Mouse (Mus musculus): ENCODE measurements around the gene Upk1a.

Gene Upk1a

DNA sequence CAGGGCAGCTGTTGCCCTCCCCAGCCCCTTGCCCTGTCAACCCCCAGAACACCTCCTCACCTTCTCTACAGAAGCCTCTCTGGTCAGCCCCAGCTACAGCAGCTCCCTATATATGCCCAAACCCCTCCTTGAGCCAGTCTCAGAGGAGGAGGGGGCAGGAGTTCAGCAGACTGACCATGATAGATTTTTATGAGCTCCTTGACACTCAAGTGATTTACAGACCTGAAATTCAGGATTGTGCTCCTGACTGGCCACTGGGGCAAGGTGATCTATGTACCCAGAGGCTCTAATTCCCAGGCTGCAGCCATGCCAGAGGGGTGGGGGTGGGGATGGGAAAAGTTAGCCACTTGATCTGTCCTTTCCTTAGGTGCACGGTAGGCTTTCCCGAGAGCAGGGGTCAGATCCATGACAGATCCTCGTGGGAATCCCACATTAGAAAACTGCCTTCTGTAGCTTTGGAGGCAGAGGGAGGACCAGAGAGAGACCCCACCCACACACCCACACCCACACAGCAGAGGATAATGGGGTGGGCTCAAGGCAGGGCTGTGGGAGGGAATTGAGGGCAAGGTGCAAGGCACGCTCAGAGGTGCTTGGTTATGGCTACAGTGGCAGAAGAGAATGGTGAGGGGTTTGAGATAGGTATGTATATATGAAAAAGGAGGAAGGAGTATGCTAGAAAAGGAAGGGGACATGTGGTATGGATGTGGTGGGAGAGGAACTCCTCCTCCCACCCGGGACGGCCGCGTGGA lies at the start of gene Upk1a:
TSS of gene Upk1a (minus strand) at position 194 of the 749 bp plus-strand sequence.
- no peak for DNase-seq (ENCODE audit: low spot score in 2 of 2)

DNA sequence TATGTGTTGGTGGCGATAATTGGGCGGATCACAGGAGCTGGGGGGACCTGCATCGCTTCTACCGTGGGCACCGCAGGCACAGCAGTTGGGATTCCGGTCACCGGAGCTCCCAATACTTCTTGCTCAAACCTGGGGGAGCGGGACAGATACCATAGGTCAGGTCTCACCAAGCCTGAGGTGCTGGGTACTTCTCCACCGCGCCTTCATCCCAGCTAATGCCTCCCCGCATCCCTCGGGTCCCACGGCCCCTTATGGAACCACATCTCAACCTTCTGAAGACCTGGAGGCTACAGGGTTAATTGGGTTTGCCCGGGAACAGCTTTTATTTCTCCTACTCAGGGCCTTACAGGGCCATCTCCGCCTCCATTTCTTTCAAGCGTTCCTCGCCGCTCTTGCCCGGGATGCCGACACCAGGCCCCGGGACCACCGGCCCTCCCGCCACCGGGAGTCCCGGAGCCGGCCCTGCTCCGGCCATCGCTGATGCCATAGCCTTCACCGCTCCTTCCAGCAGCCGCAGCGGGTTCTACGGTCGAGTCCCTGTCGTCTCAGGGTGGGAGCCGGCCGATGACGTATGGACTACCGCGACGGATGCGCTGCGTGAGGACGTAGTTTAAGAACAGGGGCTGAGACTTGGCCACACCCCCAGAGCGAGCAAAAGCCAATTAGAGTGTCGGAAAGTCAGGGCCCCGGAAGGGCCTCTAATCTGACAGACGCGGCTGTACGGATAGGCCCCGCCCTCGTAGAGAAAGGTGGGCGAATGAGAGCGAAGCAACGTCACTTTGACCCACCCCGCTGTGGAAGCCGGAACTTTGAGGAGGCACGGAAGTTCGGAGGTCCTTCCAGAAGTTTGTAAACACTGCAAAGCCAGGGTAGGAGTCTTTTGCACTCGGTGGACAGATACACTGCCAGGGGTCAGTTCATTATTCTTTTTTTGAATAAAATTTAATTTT lies 37.2 kb upstream of the Upk1a start, which contains the start of gene Rbm42:
TSS of gene Rbm42 (minus strand) at position 727 of the 950 bp plus-strand sequence.
- DNase-seq (ENCODE audit: low spot score in 2 of 2): peak; percentile 85 to 95

DNA sequence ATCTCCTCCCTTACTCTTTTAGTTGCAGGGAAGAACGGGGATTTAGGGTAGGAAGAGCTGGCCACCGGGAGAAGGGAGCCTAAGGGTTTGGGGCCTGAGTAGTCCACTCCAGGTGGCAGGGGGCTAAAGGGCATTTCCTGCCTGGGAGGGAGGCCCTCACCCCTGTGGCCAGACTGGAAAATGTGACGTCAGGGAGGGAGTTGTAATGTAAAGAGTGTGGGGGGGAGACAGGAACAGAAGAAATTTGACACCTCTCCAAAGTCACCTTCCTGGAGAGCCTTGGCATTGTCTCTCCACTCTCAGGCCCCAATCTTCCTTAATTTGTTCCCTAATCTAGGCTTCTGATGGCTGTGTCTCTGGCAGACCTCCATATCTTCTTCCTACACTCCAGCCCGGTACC lies 26.4 kb upstream of the Upk1a start:
- no peak for DNase-seq (ENCODE audit: low spot score in 2 of 2)

DNA sequence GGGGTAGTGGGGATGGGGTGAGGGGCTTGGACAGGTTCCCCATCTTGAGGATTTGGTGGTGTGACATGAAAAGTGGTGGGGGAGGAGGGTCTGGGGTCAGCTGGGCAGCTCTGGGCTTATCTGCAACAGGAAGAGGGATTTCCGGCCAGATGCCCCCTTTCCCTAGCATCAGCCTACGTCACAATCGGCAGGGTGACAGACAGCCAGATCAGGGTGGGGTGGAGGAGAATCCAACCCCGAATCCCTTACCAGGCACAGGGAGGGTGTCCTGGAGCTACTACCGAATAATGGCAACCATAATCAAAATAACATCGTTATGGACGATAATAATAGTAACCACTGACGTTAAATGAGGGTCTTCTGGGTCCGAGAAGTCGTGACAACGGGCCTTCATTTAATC lies 23.7 kb upstream of the Upk1a start:
- no peak for DNase-seq (ENCODE audit: low spot score in 2 of 2)

DNA sequence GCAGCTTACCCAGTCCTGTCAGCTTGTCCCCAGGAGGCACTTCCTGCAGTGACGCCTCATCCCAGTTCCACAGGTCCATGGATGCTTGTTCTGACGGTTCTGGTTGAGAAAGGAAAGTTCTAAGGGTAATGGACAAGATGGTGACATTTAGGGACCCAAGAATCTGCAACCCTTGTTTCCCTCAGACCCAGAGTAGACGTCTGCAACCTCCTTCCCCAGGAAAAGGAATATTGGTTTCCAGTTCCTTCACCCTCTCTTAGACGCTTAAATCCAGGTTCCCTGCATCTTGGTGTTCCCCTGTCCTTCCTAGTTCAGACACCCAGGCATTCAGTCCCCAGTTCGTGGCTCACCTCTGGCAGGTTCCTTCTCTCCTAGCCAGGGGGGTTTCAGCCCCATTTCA lies 23.1 kb upstream of the Upk1a start, which contains the start of gene Etv2:
TSS of gene Etv2 (minus strand) at position 101 of the 400 bp plus-strand sequence.
- no peak for DNase-seq (ENCODE audit: low spot score in 2 of 2)

DNA sequence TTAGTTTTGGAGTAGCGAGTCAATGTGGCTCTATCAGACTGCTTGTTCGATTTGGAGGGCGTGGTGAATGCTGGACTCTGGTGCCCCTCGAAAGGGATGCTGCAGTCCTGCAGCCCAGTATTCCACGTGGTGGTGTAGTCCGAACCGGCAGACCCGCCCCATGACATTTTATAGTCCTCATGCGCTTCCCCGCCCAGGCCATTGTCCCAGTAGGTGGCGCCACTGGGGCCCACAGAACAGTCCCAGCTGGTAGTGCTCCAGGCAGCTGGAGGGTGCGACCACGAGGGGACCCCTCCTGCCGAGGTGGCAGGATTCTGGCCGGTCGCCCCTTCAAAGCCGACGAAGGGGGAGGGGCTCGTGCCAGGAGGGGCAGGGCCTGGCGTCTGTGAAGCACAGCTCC lies 22.0 kb upstream of the Upk1a start:
- DNase-seq (ENCODE audit: low spot score in 2 of 2): peak; percentile 46 to 72

DNA sequence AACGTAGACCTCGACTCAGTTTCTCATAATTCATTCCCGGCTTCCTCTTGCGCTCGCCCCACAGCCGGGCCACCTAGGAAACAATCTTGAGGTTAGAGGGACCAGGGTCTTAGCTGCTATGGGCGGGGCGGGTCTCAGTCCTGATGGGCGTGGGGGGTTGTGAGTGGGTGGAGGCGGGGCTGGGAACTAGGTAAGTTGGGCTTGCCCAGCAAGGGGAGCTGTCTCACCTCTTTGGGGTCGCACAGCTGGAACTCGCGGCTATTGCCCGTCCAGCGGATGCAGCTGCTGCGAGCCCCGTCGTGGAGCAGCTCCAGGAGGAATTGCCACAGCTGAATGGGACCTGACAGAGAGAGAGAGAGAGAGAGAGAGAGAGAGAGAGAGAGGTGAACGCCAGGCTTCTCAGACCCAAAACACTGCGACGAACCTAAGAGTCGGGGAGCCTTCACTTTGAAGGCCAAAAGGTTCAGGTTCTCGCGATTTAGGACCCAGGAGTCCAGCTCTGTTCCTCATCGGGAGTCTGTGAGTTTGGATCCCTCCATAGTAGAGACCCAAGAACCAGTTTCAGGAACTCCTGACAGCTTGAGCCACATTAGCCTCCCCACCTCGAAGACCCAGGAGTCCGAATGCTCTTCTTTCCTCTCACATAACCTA lies 21.2 kb upstream of the Upk1a start:
- DNase-seq (ENCODE audit: low spot score in 2 of 2): no peak

DNA sequence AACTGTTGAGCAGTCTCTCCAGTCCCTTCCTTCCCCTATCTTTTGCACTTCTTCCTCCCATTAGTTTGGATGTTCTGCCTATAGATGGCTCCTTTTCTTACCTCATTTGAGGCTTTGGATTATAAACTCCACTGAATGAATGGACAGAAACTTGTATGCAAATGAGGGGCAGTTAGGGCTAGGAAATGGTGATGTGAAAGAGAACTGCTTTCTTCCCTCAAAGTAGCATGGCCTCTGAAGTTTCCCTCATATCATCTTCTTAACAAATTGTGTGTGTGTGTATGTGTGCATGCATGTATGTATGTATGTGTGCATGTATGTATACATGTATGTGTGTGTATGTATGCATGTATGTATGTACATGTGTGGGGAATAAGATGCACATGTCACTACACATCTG lies 16.4 kb upstream of the Upk1a start:
- no peak for DNase-seq (ENCODE audit: low spot score in 2 of 2)

DNA sequence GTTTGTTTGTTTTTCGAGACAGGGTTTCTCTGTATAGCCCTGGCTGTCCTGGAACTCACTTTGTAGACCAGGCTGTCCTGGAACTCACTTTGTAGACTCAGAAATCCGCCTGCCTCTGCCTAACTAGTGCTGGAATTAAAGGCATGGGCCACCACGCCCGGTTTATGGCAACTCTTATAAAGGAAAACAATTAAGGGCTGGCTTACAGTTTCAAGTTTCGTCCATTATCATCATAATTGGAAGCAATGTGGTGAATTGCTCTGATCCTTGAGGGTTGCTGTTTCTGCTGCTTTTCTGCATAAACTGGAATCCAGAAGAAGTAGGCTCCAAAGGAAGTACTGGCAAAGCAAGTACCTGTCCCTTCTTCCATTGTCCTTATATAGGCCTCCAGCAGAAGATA lies 14.0 kb upstream of the Upk1a start:
- DNase-seq (ENCODE audit: low spot score in 2 of 2): no peak

DNA sequence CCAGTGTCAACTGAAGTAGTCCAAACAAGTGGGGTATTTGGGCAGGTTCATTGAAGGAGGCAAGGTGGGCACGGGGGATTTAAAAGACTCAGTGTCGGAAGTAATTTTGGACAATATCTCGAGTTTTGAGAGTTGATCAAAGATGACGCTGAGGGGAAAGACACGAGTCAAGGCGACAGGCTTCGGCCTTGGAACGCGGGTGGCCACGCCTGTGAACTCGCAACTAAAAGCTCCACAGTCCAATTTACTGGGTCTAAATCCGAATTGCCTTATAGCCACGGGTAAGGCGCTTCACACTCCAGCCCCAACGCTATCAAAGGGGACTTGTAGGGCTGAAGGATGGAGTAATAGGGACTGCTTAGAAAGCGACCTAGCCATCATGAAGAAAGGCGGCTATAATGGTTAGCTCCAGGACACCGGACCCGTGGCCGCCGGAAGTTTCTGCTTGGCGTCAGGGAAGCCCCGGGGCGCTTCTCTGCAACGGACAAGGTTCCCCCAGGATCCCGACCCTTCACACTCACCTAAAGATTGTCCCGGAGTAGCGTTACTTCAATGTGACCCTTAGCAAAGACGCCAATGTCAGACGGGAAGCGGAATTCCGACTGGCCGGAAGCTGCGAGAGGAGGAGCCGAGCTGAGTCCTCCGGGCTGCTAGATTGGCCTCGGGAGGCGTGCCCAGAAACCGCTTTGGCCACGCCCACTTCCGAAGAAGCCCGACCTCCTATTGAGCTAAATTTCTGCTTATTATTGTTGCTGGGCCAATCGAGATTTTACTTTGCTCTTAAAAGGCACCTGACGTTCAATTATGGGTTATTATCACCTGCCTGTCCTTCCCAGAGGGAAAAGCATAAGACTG lies 13.1 kb upstream of the Upk1a start, which contains the start of gene Cox6b1:
TSS of gene Cox6b1 (minus strand) at position 622 of the 855 bp plus-strand sequence.
- DNase-seq (ENCODE audit: low spot score in 2 of 2): peak; percentile 51 to 75

DNA sequence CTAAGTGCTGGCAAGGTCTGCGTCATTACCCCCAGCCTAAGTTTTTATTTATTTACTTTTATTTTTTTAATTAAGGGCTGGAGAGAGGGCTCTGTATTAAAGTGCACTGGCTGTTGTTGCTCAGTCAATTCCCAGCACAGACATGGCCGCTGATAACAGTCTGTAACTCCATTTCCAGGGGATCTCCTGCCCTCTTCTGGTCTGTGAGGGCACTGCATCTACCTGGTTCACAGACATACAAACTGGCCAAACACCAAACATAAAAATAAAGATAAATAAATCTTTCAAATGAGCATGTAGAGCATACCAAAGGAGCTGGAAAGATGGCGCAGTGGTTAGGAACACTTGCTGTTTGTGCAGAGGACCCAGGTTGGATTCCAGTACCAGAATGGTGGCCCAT lies 6.6 kb upstream of the Upk1a start:
- DNase-seq (ENCODE audit: low spot score in 2 of 2): peak in 1 of 2 experiments; percentile 31

DNA sequence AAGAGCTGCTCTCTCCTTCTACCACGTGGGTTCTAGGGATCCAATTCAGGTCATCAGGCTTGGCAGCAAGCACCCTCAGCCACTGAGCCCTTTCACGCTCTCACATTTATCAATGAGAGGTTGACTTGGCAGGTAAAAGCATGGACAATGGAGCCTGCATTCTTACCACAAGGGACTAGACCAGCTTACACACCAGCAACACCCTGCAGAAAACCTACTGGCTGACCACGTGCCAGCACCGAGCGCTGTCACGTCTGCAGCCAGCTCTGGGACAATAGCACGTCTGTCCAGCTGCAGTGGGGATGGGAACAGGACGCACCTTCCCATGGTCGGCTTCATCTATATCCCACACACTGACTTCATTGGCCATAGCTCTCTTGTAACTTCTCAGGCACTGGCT lies 6.0 kb upstream of the Upk1a start:
- no peak for DNase-seq (ENCODE audit: low spot score in 2 of 2)

DNA sequence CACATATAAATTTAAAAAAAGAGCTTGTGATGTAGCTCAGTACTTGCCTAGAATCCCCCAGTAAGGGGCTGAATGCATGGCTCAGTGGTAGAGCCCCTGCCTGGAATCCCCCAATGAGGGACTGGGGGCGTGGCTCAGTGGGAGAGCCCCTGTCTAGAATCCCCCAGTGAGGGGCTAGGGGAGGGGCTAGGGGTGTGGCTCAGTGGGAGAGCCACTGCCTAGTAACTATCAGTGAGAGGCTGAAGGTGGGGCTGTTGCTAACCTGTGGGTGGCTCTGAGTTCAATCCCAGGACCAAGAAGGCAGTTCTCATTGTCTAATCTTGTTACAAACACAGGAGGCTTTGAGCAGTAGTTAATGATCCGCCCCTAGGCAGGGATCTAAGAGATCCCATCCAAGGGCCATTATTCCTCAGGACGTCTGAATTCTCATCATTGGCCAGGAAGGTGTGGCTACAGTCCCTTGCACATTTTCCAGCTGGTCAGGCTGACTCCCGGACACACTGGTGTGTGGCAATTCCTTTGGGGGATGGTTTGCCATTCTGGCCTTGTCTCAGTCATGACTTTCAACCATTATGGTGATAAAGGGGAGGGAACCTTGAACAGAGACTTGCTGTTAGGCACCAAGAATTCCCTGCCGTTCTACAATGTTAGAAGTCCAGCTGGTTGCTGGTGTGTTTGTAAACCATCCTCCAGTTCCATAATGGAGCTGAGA lies 2.6 kb upstream of the Upk1a start:
- no peak for DNase-seq (ENCODE audit: low spot score in 2 of 2)

DNA sequence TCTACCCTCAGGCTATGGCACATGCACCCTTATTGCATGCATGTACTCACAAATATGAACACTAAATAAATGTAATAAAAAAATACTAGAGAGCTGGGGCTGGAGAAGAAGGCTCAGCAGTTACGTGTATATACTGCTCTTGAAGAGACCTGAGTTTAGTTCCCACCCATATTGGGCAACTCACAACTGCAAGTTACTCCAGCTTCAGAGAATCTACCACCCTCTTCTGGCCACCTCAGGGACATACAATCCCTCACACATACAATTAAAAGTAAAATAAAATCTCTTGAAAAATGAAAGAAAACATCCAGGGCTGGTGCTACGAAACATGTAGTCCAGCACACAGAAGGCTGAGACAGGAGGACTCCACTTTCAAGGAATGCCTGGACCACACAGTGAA lies 1.8 kb upstream of the Upk1a start:
- no peak for DNase-seq (ENCODE audit: low spot score in 2 of 2)

DNA sequence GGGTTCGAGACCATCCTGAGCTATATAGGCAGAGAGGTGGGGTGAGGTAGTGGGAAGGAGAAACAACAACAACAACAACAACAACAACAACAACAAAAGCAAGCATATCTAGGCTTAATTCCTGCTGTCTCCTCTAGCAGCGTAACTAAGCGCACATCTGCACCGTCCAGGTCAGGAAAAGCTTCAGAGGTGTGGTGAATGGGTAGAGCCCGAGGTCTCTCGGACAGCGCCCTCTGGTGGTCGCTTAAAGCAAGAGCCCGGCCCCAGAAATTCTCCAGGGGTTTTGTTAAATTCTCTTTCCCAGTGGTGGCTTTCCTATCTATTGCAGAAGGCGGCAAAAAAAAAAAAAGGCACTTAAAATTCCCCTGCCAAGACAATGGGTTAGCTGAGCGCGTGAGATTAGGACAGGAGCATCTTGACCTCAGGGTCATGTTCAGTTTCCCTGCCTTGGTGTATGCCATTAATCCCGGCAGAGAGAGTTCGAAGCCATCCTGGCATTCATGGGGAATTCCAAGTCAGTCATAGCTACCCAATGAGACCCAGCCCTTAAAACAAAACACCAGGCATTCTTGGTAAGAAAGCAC lies 974 bp upstream of the Upk1a start:
- DNase-seq (ENCODE audit: low spot score in 2 of 2): peak in 1 of 2 experiments; percentile 71

DNA sequence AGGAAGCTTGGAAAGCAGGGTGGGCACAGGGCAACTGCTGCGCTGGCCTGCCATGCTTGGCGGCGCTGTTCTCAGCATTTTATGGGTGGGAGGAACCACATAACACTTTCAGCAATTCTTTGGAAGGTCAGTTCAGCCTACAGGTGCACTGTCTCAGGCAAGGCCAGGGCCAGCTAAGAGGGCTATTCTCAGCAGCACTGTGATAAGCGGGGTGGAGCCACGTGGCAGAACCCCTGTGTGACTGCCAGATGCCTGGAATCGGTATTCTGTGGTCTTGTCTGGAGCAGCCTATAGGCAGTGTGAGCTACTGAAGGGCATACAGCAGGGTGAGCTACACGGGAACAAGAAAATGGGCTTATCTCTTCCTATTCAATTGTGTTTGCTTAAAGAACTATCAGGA lies 2.6 kb downstream of the Upk1a start:
- DNase-seq (ENCODE audit: low spot score in 2 of 2): no peak

DNA sequence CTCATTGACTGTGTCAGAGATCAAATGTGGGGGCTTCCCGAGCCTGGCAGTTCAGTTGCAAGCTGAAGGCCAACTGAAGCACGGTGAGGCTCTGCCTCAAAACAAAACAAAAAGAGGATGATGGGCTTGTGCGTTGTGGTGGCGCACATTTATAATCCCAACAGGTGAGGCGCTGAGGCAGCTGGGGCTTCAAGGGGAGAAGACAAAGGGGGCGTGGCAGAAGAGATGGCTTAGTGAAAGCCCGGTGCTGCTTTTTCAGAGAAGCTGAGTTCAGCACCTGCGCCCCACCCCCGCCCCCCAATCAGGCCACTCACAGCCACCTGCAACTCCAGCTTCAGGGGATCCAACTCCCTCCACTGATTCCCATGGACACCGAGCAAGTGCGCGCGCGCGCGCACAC lies 4.2 kb downstream of the Upk1a start:
- DNase-seq (ENCODE audit: low spot score in 2 of 2): no peak

DNA sequence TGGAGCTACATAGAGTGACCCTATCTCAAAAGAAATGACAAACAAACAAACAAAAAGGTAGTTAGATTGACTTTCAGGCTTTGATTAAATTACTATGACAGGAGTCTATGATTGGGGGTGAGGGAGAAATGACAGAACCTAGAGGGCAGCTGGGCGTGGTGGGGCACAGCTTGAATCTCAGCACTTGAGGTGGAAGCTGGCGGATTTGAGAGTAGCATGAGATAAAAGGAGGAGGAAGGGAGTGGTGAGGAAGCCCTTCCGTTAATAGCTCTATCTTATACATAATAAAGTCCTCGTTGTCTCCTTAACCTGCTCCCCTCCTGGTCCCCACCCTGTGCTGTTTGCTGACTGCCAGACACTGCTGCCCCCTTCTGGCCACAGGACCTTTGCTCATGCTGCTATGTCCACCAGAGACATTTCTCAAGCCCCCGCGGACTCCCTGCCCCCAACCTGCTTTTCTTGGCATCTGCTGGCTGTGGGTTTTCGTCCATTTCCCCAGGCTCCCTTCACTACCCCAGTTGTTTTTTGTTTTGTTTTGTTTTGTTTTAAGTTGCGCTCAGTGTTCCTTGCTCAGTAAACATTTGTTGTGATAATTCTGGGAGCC lies 4.8 kb downstream of the Upk1a start:
- peak; percentile 37 to 60 for DNase-seq (ENCODE audit: low spot score in 2 of 2)

DNA sequence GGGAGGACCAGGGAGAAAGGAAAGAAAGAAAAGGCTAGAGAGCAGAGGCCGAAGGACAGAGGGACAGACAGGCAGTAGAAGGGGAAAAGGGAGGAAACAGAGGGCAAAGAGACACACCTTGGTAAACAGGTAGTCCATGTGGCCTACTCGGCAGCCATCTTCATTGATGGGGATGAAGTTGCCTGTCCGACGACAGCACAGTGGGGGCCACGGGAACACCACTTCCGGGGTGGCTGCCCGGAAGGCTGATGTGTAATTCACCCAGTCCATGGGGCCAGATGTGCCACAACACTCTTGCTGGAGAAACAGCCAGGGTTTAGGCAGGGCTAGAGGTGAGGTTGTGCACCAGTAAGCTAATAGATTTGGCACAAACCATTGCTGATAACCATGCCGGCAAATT lies 7.7 kb downstream of the Upk1a start:
- DNase-seq (ENCODE audit: low spot score in 2 of 2): no peak

DNA sequence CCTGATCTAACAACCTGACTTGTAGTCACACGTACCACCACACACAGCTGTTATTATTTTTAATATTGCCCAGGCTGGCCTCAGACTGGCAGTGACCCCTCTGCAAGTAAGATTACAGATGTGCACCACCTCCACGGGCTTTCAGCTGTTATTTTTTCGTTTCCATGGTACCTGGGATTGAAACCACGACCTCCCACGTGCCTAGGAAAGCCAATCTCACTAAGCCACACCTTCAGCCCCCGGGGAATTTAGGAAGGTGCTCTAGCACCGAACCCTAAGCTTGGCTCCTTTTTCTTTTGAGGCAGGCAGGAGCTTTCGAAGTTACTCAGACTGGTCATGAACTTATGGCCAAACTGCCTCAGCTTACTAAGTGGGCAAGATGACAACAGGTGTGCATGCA lies 8.2 kb downstream of the Upk1a start:
- DNase-seq (ENCODE audit: low spot score in 2 of 2): no peak
